Mouse (Mus musculus) limb, embryonic 14.5 days (tissue): Measurements from ENCODE around the gene Actr1b. TPM values are rescaled to one million over a fixed set of nuclear protein-coding genes. Genes with fewer than 3 reads are reported as not detected.

Source experiments
- ATAC-seq: fragments of 200-750 bp; cut with Nextera tagmentation; 2 replicates; pipeline ENCODE4 v1.8.0; 2017; ENCODE audit warnings: low read depth, moderate number of reproducible peaks, moderate TSS enrichment; ENCODE audit not compliant: low FRiP score
- DNase-seq: peaks from one replicate; pipeline ENCODE4 v3.0.0-alpha.2; 2015; ENCODE audit warnings: low spot score
- H3K27ac ChIP-seq: fragments of 300-500 bp; sonication (generic); replicated peaks from 2 replicates; pipeline ENCODE4 v1.5.1; 2014; ENCODE audit warnings: low read depth, mild to moderate bottlenecking, low read length, moderate library complexity, mixed read lengths
- H3K27me3 ChIP-seq: fragments of 300-500 bp; sonication (generic); 2 replicates; pipeline ENCODE4 v1.6.1; 2014; ENCODE audit warnings: low read length, mixed read lengths; ENCODE audit not compliant: control insufficient read depth, insufficient read depth
- H3K36me3 ChIP-seq: fragments of 300-500 bp; sonication (generic); 2 replicates; pipeline ENCODE4 v1.6.1; 2014; ENCODE audit warnings: mild to moderate bottlenecking, low read length, moderate library complexity, mixed read lengths; ENCODE audit not compliant: control insufficient read depth, insufficient read depth
- H3K4me1 ChIP-seq: fragments of 300-500 bp; sonication (generic); 2 replicates; pipeline ENCODE4 v1.6.1; 2014; ENCODE audit warnings: antibody characterized with exemption, low read length, mixed read lengths; ENCODE audit not compliant: control insufficient read depth, insufficient read depth
- H3K4me2 ChIP-seq: fragments of 300-500 bp; sonication (generic); replicated peaks from 2 replicates; pipeline ENCODE4 v1.6.1; 2014; ENCODE audit warnings: low read depth, mild to moderate bottlenecking, low read length, moderate library complexity; ENCODE audit not compliant: severe bottlenecking
- H3K4me3 ChIP-seq: fragments of 300-500 bp; sonication (generic); replicated peaks from 2 replicates; pipeline ENCODE4 v1.5.1; 2014; ENCODE audit warnings: low read length
- H3K9ac ChIP-seq: fragments of 300-500 bp; sonication (generic); 2 replicates; pipeline ENCODE4 v1.6.1; 2014; ENCODE audit warnings: mild to moderate bottlenecking, low read depth, low read length, moderate library complexity; ENCODE audit not compliant: severe bottlenecking
- H3K9me3 ChIP-seq: fragments of 300-500 bp; sonication (generic); 2 replicates; pipeline ENCODE4 v1.6.1; 2016; ENCODE audit warnings: low read length; ENCODE audit not compliant: control insufficient read depth
- POLR2A ChIP-seq: fragments of 200-500 bp; IDR thresholded peaks from 2 replicates; pipeline ENCODE4 v1.8.0; 2012; ENCODE audit warnings: inconsistent platforms, mild to moderate bottlenecking, moderate library complexity, borderline replicate concordance; ENCODE audit not compliant: insufficient read depth, insufficient read length; ENCODE audit errors: extremely low read depth
- WGBS: fragments of 180-500 bp; shearing (Covaris S2); extraction: QIAGEN DNeasy Blood & Tissue Kit; methylation state at CpG from one replicate; pipeline ENCODE4 v1.1.7; 2014; 5-methylcytosine and 5-hydroxymethylcytosine counted together
- microRNA-seq: library from miRNA; unstranded; fragments of <30 nt; microRNA quantifications from one replicate; pipeline ENCODE4, GENCODE M21; 2016
- polyA plus RNA-seq, 2 experiments: library from polyadenylated mRNA; depleted of rRNA in 1 of 2; stranded (reverse) in 1 of 2; unstranded in 1 of 2; fragments of >200 nt; fragmentation: Nextera tagmentation in 1 of 2; extraction: Ambion mirVana in 1 of 2; gene quantifications; 2 replicates each; pipeline versions ENCODE4 v1.2.1 to v1.2.3; 2012 to 2014

The Actr1b gene
- polyA plus RNA-seq, 2 experiments, result 85.7 to 162 TPM

GRCm38 (mm10) chr1:36655039-36655438 is 59.2 kb downstream of the Actr1b start:
- no peak overlapping the region for H3K27ac ChIP-seq
- H3K4me1 ChIP-seq, result no peaks in the 10 kb centered on the region
- H3K4me2 ChIP-seq, result no peak overlapping the region
- DNase-seq (no peak), ATAC-seq (no peak)
- no peaks in the 10 kb centered on the region for H3K27me3 ChIP-seq
- no peak overlapping the region for H3K4me3 ChIP-seq
- no peaks in the 10 kb centered on the region for H3K36me3 ChIP-seq
- TF ChIP-seq POLR2A, result no peak
- no peak overlapping the region for H3K9ac ChIP-seq
- WGBS, result 86% methylated on average over 5 of the region's 5 CpGs
- no peaks in the 10 kb centered on the region for H3K9me3 ChIP-seq

Small RNA genes within 50 kb of the gene (microRNA-seq; reads per million reads assigned to microRNA genes)
- gene Gm24133, result not detected

Other genes with a start within 250 kb of the Actr1b start
- 7.3 and 9.4 TPM in 2 replicates for gene Cnnm4, start 242.8 kb downstream of the Actr1b start, polyA plus RNA-seq (2012; rRNA removed)
- 13.1 and 15.1 TPM in 2 replicates for gene Cnnm4, start 242.8 kb downstream of the Actr1b start, polyA plus RNA-seq (2014; fragmentation: Nextera tagmentation; extraction: Ambion mirVana)
- 22.5 and 25.9 TPM in 2 replicates for gene Cnnm3, start 202.6 kb downstream of the Actr1b start, polyA plus RNA-seq (2012; rRNA removed)
- 6.4 and 6.8 TPM in 2 replicates for gene Cnnm3, start 202.6 kb downstream of the Actr1b start, polyA plus RNA-seq (2014; fragmentation: Nextera tagmentation; extraction: Ambion mirVana)
- 27.4 and 32.8 TPM in 2 replicates for gene Ankrd23, start 177.5 kb downstream of the Actr1b start, polyA plus RNA-seq (2012; rRNA removed)
- gene Ankrd23, start 177.5 kb downstream of the Actr1b start, polyA plus RNA-seq (2014; fragmentation: Nextera tagmentation; extraction: Ambion mirVana), result 9.9 and 11.6 TPM in 2 replicates
- 0.47 TPM in 1 of 2 replicates, not detected in the other for gene Gm42417, start 175.0 kb downstream of the Actr1b start, polyA plus RNA-seq (2012; rRNA removed)
- not detected in 2 replicates for gene Gm42417, start 175.0 kb downstream of the Actr1b start, polyA plus RNA-seq (2014; fragmentation: Nextera tagmentation; extraction: Ambion mirVana)
- gene Ankrd39, start 167.0 kb downstream of the Actr1b start, polyA plus RNA-seq (2012; rRNA removed), result 22.4 and 26.2 TPM in 2 replicates
- 22.5 and 22.9 TPM in 2 replicates for gene Ankrd39, start 167.0 kb downstream of the Actr1b start, polyA plus RNA-seq (2014; fragmentation: Nextera tagmentation; extraction: Ambion mirVana)
- gene Sema4c, start 156.1 kb downstream of the Actr1b start, polyA plus RNA-seq (2012; rRNA removed), result 45.9 and 48.5 TPM in 2 replicates
- 2.0 and 4.0 TPM in 2 replicates for gene Sema4c, start 156.1 kb downstream of the Actr1b start, polyA plus RNA-seq (2014; fragmentation: Nextera tagmentation; extraction: Ambion mirVana)
- gene Fam178b, start 31.2 kb downstream of the Actr1b start, polyA plus RNA-seq (2012; rRNA removed), result 0.67 and 1.1 TPM in 2 replicates
- 1.1 and 1.5 TPM in 2 replicates for gene Fam178b, start 31.2 kb downstream of the Actr1b start, polyA plus RNA-seq (2014; fragmentation: Nextera tagmentation; extraction: Ambion mirVana)
- 291 and 342 TPM in 2 replicates for gene Cox5b, start 23.0 kb downstream of the Actr1b start, polyA plus RNA-seq (2012; rRNA removed)
- 544 and 588 TPM in 2 replicates for gene Cox5b, start 23.0 kb downstream of the Actr1b start, polyA plus RNA-seq (2014; fragmentation: Nextera tagmentation; extraction: Ambion mirVana)
- 0.10 TPM in 1 of 2 replicates, not detected in the other for gene 4933424G06Rik, start 4.3 kb downstream of the Actr1b start, polyA plus RNA-seq (2012; rRNA removed)
- gene 4933424G06Rik, start 4.3 kb downstream of the Actr1b start, polyA plus RNA-seq (2014; fragmentation: Nextera tagmentation; extraction: Ambion mirVana), result not detected in 2 replicates
- gene Zap70, start 47.4 kb upstream of the Actr1b start, polyA plus RNA-seq (2012; rRNA removed), result 0.88 and 1.2 TPM in 2 replicates
- gene Zap70, start 47.4 kb upstream of the Actr1b start, polyA plus RNA-seq (2014; fragmentation: Nextera tagmentation; extraction: Ambion mirVana), result 0.54 and 0.91 TPM in 2 replicates
- gene Tmem131, start 229.2 kb upstream of the Actr1b start, polyA plus RNA-seq (2012; rRNA removed), result 42.3 and 45.5 TPM in 2 replicates
- 22.5 and 23.1 TPM in 2 replicates for gene Tmem131, start 229.2 kb upstream of the Actr1b start, polyA plus RNA-seq (2014; fragmentation: Nextera tagmentation; extraction: Ambion mirVana)